Mouse (Mus musculus): ENCODE measurements around the gene H2-M10.3. TPM values are rescaled to one million over a fixed set of nuclear protein-coding genes. Genes with fewer than 3 reads are reported as not detected.

The H2-M10.3 gene
- polyA plus RNA-seq, 1 experiment from 2014 or later: not detected

GRCm38 (mm10) chr17:36315689-36316253, 52.4 kb downstream of the H2-M10.3 start:
- no peak for ATAC-seq
- H3K4me2 ChIP-seq (ENCODE audit: low read depth, low read length): peak overlapping the region; percentile 67
- H3K4me1 ChIP-seq (ENCODE audit: control insufficient read depth, insufficient read depth, low read length): no peaks in the 10 kb centered on the region; the same call in 1 of the 2 replicates
- 31% methylated on average over 5 of the region's 5 CpGs for WGBS
- no peak overlapping the region for H3K27ac ChIP-seq (ENCODE audit: low read length)
- no peaks in the 10 kb centered on the region for H3K9me3 ChIP-seq (ENCODE audit: control insufficient read depth, low read length)
- H3K27me3 ChIP-seq (replicated peaks; ENCODE audit: control insufficient read depth, insufficient read depth, low read length): no peaks in the 10 kb centered on the region
- H3K9ac ChIP-seq (ENCODE audit: low read depth, low read length): peak overlapping the region; percentile 62; the same call in 1 of the 2 replicates
- H3K36me3 ChIP-seq (ENCODE audit: control insufficient read depth, insufficient read depth, low read length): no peaks in the 10 kb centered on the region
- H3K4me3 ChIP-seq (ENCODE audit: low read length): peak overlapping the region; percentile 53

DNA sequence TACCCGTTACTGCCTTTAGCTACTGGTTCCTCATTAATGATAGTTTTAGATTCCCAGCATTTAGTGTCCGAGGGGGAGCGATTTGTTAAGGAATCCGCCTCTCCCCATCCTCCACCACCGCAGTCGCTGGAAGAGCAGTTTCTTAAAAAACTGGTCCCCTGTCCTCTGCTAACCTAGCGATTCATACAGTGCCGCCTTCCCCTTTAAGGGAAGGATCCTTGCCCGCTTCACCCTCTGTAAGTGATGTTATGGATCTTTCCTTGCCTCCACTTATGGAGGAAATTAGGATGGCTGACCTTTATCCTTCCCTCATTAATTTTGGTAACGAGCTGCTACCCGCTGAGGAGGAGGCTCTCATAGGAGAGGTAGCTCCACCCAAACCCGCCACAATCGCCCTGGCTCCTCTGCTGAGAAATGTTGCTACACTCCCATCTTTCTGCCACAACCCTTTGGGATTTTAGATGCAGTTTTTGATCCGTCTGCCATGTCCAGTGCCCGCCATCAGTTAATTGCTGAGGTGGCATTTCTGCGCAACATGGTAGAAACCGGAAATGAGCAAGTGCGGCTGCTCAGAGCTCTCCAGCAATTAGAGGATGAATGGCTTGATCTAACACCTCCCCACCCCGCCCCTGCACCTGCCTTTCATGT, 53.1 kb downstream of the H2-M10.3 start:
- Histone ChIP-seq H3K36me3 (ENCODE audit: control insufficient read depth, insufficient read depth, low read length) (no peaks in the 10 kb centered on the region), H3K4me3 (ENCODE audit: low read length) (peak overlapping the region; percentile 53), H3K27me3 (replicated peaks; ENCODE audit: control insufficient read depth, insufficient read depth, low read length) (no peaks in the 10 kb centered on the region), H3K27ac (ENCODE audit: low read length) (no peak overlapping the region), H3K4me1 (ENCODE audit: control insufficient read depth, insufficient read depth, low read length) (no peaks in the 10 kb centered on the region; the same call in 1 of the 2 replicates), H3K9ac (ENCODE audit: low read depth, low read length) (peak overlapping the region; percentile 62), H3K9me3 (ENCODE audit: control insufficient read depth, low read length) (no peaks in the 10 kb centered on the region), H3K4me2 (ENCODE audit: low read depth, low read length) (peak overlapping the region; percentile 67)
- under 1% methylated on average over 19 of the region's 19 CpGs for WGBS
- ATAC-seq: peak; percentile 67

Other genes with a start within 250 kb of the H2-M10.3 start
- 0.29 and 0.36 TPM in 2 replicates for gene Gm19684, start 246.7 kb downstream of the H2-M10.3 start, polyA plus RNA-seq (2015; fragmentation: Nextera tagmentation; extraction: Ambion mirVana)
- 1.4 and 2.1 TPM in 2 replicates for gene Gm7030, start 239.0 kb downstream of the H2-M10.3 start, polyA plus RNA-seq (2015; fragmentation: Nextera tagmentation; extraction: Ambion mirVana)
- gene Gm8909, start 199.9 kb downstream of the H2-M10.3 start, polyA plus RNA-seq (2015; fragmentation: Nextera tagmentation; extraction: Ambion mirVana): 1.9 and 3.5 TPM in 2 replicates
- 42.3 and 46.9 TPM in 2 replicates for gene H2-T3, start 178.1 kb downstream of the H2-M10.3 start, polyA plus RNA-seq (2015; fragmentation: Nextera tagmentation; extraction: Ambion mirVana)
- gene Rpp21, start 110.3 kb downstream of the H2-M10.3 start, polyA plus RNA-seq (2015; fragmentation: Nextera tagmentation; extraction: Ambion mirVana): 129 and 139 TPM in 2 replicates
- gene Trim39, start 96.2 kb downstream of the H2-M10.3 start, polyA plus RNA-seq (2015; fragmentation: Nextera tagmentation; extraction: Ambion mirVana): 9.7 and 10.6 TPM in 2 replicates
- gene H2-M10.2, start 81.9 kb downstream of the H2-M10.3 start, polyA plus RNA-seq (2015; fragmentation: Nextera tagmentation; extraction: Ambion mirVana): not detected in 2 replicates
- not detected in 2 replicates for gene H2-M10.1, start 42.3 kb downstream of the H2-M10.3 start, polyA plus RNA-seq (2015; fragmentation: Nextera tagmentation; extraction: Ambion mirVana)
- not detected in 2 replicates for gene H2-M10.4, start 93.9 kb upstream of the H2-M10.3 start, polyA plus RNA-seq (2015; fragmentation: Nextera tagmentation; extraction: Ambion mirVana)
- gene H2-M11, start 178.7 kb upstream of the H2-M10.3 start, polyA plus RNA-seq (2015; fragmentation: Nextera tagmentation; extraction: Ambion mirVana): not detected in 2 replicates